Comparison of ENCODE assay signal across 21 mouse cellular contexts in the genomic region with DNA sequence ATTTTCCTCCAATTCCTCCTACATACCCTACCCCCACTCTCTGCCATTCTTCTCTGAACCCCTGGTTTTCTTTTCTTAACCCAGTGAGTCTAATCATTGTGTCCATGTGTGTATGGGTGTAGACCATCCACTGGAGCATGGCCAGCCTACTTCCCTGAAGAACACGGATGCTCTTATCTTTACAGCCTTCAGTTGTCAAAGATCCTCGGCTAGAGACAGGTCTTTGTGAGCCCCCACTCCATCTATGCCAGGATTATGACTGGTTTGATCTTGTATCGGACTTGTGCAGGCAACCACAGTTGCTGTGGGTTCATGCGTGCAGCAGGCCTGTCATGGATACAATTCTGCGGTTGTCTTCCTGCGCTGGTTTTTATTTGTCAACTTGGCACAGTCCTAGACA.
"Had no signal": no experiment of that assay in that cellular context is flagged by ENCODE, and none has a peak within 500 bp of the region (broad histone marks: within the 10 kb centered on the region; RNA-seq: fewer than 3 reads in every experiment).

No protein-coding gene starts in this region.

- H3K27ac ChIP-seq: kidney, embryonic 15.5 days; limb, embryonic 10.5 days; limb, embryonic 13.5 days; liver, embryonic 13.5 days; midbrain, embryonic 12.5 days; midbrain, embryonic 15.5 days; neural tube, embryonic 12.5 days; stomach, postnatal 0 days had no signal

- H3K36me3 ChIP-seq: midbrain, embryonic 15.5 days had no signal

- ATAC-seq: lung, postnatal 0 days; midbrain, embryonic 15.5 days had no signal

- H3K9ac ChIP-seq: kidney, embryonic 15.5 days; limb, embryonic 13.5 days; liver, embryonic 13.5 days; lung, embryonic 14.5 days; midbrain, embryonic 12.5 days; midbrain, embryonic 15.5 days; neural tube, embryonic 12.5 days had no signal

- H3K4me3 ChIP-seq: kidney, embryonic 15.5 days; limb, embryonic 10.5 days; limb, embryonic 13.5 days; liver, embryonic 13.5 days; midbrain, embryonic 12.5 days; midbrain, embryonic 15.5 days; neural tube, embryonic 12.5 days had no signal

- H3K4me2 ChIP-seq: kidney, embryonic 15.5 days; limb, embryonic 13.5 days; liver, embryonic 13.5 days; lung, embryonic 14.5 days; midbrain, embryonic 12.5 days; midbrain, embryonic 15.5 days; neural tube, embryonic 12.5 days had no signal

- DNase-seq: kidney, adult 11 months; kidney, adult 8-10 months; kidney, postnatal 10 days; kidney, postnatal 36 days; liver; liver, embryonic 13.5 days; lung, embryonic 14.5 days; right cerebral cortex, adult 18-20 months; right cerebral cortex, postnatal 14 days; right cerebral cortex, postnatal 4 days; thymus, adult 2 months; thymus, postnatal 14 days; thymus, postnatal 4 days had no signal

- H3K27me3 ChIP-seq: kidney, embryonic 15.5 days; limb, embryonic 13.5 days; liver, embryonic 13.5 days; midbrain, embryonic 12.5 days; midbrain, embryonic 15.5 days; neural tube, embryonic 12.5 days had no signal

- H3K9me3 ChIP-seq: kidney, embryonic 15.5 days; limb, embryonic 10.5 days; liver, embryonic 13.5 days; midbrain, embryonic 12.5 days; midbrain, embryonic 15.5 days; neural tube, embryonic 12.5 days had no signal
